27 mouse cellular contexts compared by ENCODE assay signal in genomic region chr1:188833906-188834305, GRCm38 (mm10).
DNase-seq lines count a peak whose midpoint lies in the region; ATAC-seq and TF ChIP-seq lines count a peak whose summit lies in the region.
"Had no signal": no experiment of that assay in that cellular context is flagged by ENCODE, and none has a peak within 500 bp of the region (broad histone marks: within the 10 kb centered on the region; RNA-seq: fewer than 3 reads in every experiment).

No protein-coding gene starts in this region.

- H3K9ac ChIP-seq in hindbrain, embryonic 12.5 days = no peak overlapping the region
- H3K9ac ChIP-seq in midbrain, embryonic 13.5 days (replicated peaks) = no peak overlapping the region
- no peak overlapping the region for H3K9ac ChIP-seq in liver, embryonic 11.5 days (ENCODE audit: low read depth, low read length)
- H3K9ac ChIP-seq in kidney, embryonic 14.5 days (ENCODE audit: low read depth, low read length) = no peak overlapping the region
- H3K9ac ChIP-seq: forebrain, embryonic 15.5 days; liver, postnatal 0 days had no signal

- WGBS in hindbrain, embryonic 12.5 days = 3% methylated on average over 9 of the region's 9 CpGs
- WGBS in midbrain, embryonic 13.5 days = 4% methylated on average over 9 of the region's 9 CpGs
- WGBS in liver, embryonic 11.5 days = 75% methylated on average over 9 of the region's 9 CpGs
- WGBS in kidney, embryonic 14.5 days = 24% methylated on average over 9 of the region's 9 CpGs

- no peaks in the 10 kb centered on the region for H3K27me3 ChIP-seq in hindbrain, embryonic 12.5 days
- H3K27me3 ChIP-seq in midbrain, embryonic 13.5 days = 0 out of 2 replicates have a peak, but pooled peaks cover 3% of the 10 kb centered on the region
- no peaks in the 10 kb centered on the region for H3K27me3 ChIP-seq in liver, embryonic 11.5 days (replicated peaks; ENCODE audit: control insufficient read depth, insufficient read depth, low read length)
- H3K27me3 ChIP-seq in kidney, embryonic 14.5 days (ENCODE audit: control insufficient read depth, insufficient read depth, low read length) = no peaks in the 10 kb centered on the region
- H3K27me3 ChIP-seq: forebrain, embryonic 15.5 days; megakaryocyte, embryonic 14.5 days had no signal

- H3K9me3 ChIP-seq in hindbrain, embryonic 12.5 days (replicated peaks) = no peaks in the 10 kb centered on the region
- no peaks in the 10 kb centered on the region for H3K9me3 ChIP-seq in midbrain, embryonic 13.5 days
- no peaks in the 10 kb centered on the region for H3K9me3 ChIP-seq in liver, embryonic 11.5 days (ENCODE audit: control insufficient read depth, low read length)
- H3K9me3 ChIP-seq in kidney, embryonic 14.5 days (ENCODE audit: control insufficient read depth, low read length) = no peaks in the 10 kb centered on the region
- H3K9me3 ChIP-seq: forebrain, embryonic 15.5 days; heart, embryonic 10.5 days had no signal

- DNase-seq in brain, embryonic 14.5 days (ENCODE audit: low read depth) = peak; percentile 23
- peak; percentile 36 for DNase-seq in embryo, embryonic 11 days
- no peak for DNase-seq in urinary bladder, postnatal 4 days (ENCODE audit: low spot score in 2 of 2)
- DNase-seq in liver, embryonic 11.5 days (ENCODE audit: low spot score) = no peak
- DNase-seq: adrenal gland, postnatal 36 days; B cell, adult 2 months; cerebellum, adult 9-10 months; gastrocnemius, postnatal 36 days; heart, postnatal 10 days; kidney, adult 18-20 months; kidney, postnatal 14 days; left cerebral cortex, postnatal 4 days; liver; liver, postnatal 0 days; lung, postnatal 10 days; retina, postnatal 1 day; right cerebral cortex, postnatal 4 days; thymus, postnatal 36 days had no signal

- ATAC-seq in hindbrain, embryonic 12.5 days (ENCODE audit: low FRiP score) = no peak
- ATAC-seq in midbrain, embryonic 13.5 days = no peak
- no peak for ATAC-seq in liver, embryonic 11.5 days (replicated peaks; ENCODE audit: low FRiP score)
- no peak for ATAC-seq in kidney, embryonic 14.5 days (ENCODE audit: low FRiP score, low TSS enrichment)
- no peak for ATAC-seq in cerebellum, adult (ENCODE audit: insufficient number of reproducible peaks, low FRiP score, low TSS enrichment)
- ATAC-seq: forebrain, embryonic 15.5 days; liver, postnatal 0 days had no signal

- H3K4me2 ChIP-seq in hindbrain, embryonic 12.5 days (replicated peaks) = peak overlapping the region; percentile 11
- H3K4me2 ChIP-seq in midbrain, embryonic 13.5 days (replicated peaks) = peak overlapping the region; percentile 22
- H3K4me2 ChIP-seq in liver, embryonic 11.5 days = no peak overlapping the region
- no peak overlapping the region for H3K4me2 ChIP-seq in kidney, embryonic 14.5 days (replicated peaks; ENCODE audit: low read depth, low read length)
- H3K4me2 ChIP-seq: forebrain, embryonic 15.5 days had no signal

- H3K4me1 ChIP-seq in hindbrain, embryonic 12.5 days = peaks cover 15% of the 10 kb centered on the region
- H3K4me1 ChIP-seq in midbrain, embryonic 13.5 days (replicated peaks) = peaks cover 5% of the 10 kb centered on the region; the same call in 1 of the 2 replicates
- H3K4me1 ChIP-seq in liver, embryonic 11.5 days (replicated peaks; ENCODE audit: control insufficient read depth, insufficient read depth, low read length) = peaks cover 10% of the 10 kb centered on the region
- H3K4me1 ChIP-seq in kidney, embryonic 14.5 days (ENCODE audit: control insufficient read depth, insufficient read depth, low read length) = no peaks in the 10 kb centered on the region
- H3K4me1 ChIP-seq: forebrain, embryonic 15.5 days; heart, embryonic 10.5 days; megakaryocyte, embryonic 14.5 days had no signal

- no peak for TF ChIP-seq CTCF in brain, embryonic 14.5 days (IDR thresholded peaks at IDR 0.05; ENCODE audit: borderline replicate concordance, extremely low read depth, insufficient read depth, insufficient read length)

- TF ChIP-seq POLR2A in brain, embryonic 14.5 days (IDR thresholded peaks at IDR 0.05; ENCODE audit: borderline replicate concordance, extremely low read depth, insufficient read depth, insufficient read length, poor library complexity, severe bottlenecking) = no peak

- H3K4me3 ChIP-seq in hindbrain, embryonic 12.5 days = no peak overlapping the region
- H3K4me3 ChIP-seq in midbrain, embryonic 13.5 days (replicated peaks) = no peak overlapping the region
- no peak overlapping the region for H3K4me3 ChIP-seq in liver, embryonic 11.5 days (ENCODE audit: low read depth, low read length)
- H3K4me3 ChIP-seq in kidney, embryonic 14.5 days (ENCODE audit: low read length) = no peak overlapping the region
- H3K4me3 ChIP-seq: forebrain, embryonic 15.5 days; heart, embryonic 10.5 days; layer of hippocampus, adult 2 months; megakaryocyte, embryonic 14.5 days; myocyte had no signal

- H3K36me3 ChIP-seq in hindbrain, embryonic 12.5 days = no peaks in the 10 kb centered on the region
- H3K36me3 ChIP-seq in midbrain, embryonic 13.5 days = no peaks in the 10 kb centered on the region
- no peaks in the 10 kb centered on the region for H3K36me3 ChIP-seq in liver, embryonic 11.5 days (ENCODE audit: control insufficient read depth, insufficient read depth, low read length)
- no peaks in the 10 kb centered on the region for H3K36me3 ChIP-seq in kidney, embryonic 14.5 days (ENCODE audit: control insufficient read depth, insufficient read depth, low read length)
- H3K36me3 ChIP-seq: forebrain, embryonic 15.5 days; heart, embryonic 10.5 days had no signal

- no peak overlapping the region for H3K27ac ChIP-seq in hindbrain, embryonic 12.5 days
- no peak overlapping the region for H3K27ac ChIP-seq in midbrain, embryonic 13.5 days
- H3K27ac ChIP-seq in liver, embryonic 11.5 days (ENCODE audit: low read depth, low read length) = no peak overlapping the region
- no peak overlapping the region for H3K27ac ChIP-seq in kidney, embryonic 14.5 days (ENCODE audit: low read depth, low read length)
- H3K27ac ChIP-seq: forebrain, embryonic 15.5 days; heart, embryonic 10.5 days; layer of hippocampus, adult 2 months had no signal

Comparison
In these comparisons a context has a peak if more than half of its experiments do, and no peak if none do; other contexts are left out.
1. DNase-seq: peak in brain, embryonic 14.5 days (single experiment) and embryo, embryonic 11 days (single experiment); none in urinary bladder, postnatal 4 days (0 of 2) and liver, embryonic 11.5 days (single experiment).
2. H3K4me2 ChIP-seq: peak in hindbrain, embryonic 12.5 days (single experiment) and midbrain, embryonic 13.5 days (single experiment); none in liver, embryonic 11.5 days (single experiment) and kidney, embryonic 14.5 days (single experiment).